In genomic region chr13:40943936-40944335, GRCm38 (mm10) we compare ENCODE assay signal across 23 mouse cellular contexts. TPM values are rescaled to one million over a fixed set of nuclear protein-coding genes. Genes with fewer than 3 reads are reported as not detected.
DNase-seq lines count a peak whose midpoint lies in the region; ATAC-seq and TF ChIP-seq lines count a peak whose summit lies in the region.
"Had no signal": no experiment of that assay in that cellular context is flagged by ENCODE, and none has a peak within 500 bp of the region (broad histone marks: within the 10 kb centered on the region; RNA-seq: fewer than 3 reads in every experiment).

No protein-coding gene starts in this region.

- ATAC-seq in heart, embryonic 11.5 days (replicated peaks; ENCODE audit: insufficient number of reproducible peaks, low FRiP score, low TSS enrichment): no peak
- ATAC-seq in lung, postnatal 0 days: peak; percentile 57
- ATAC-seq in megakaryocyte progenitor cell, adult 5-6 weeks (replicated peaks; ENCODE audit: poor library complexity): peak; percentile 63
- ATAC-seq in liver, postnatal 0 days: no peak
- ATAC-seq: midbrain, embryonic 15.5 days had no signal

- no peak for DNase-seq in heart, postnatal 14 days
- DNase-seq in lung, postnatal 0 days (ENCODE audit: low spot score): no peak
- DNase-seq in lung, postnatal 10 days: no peak
- peak; percentile 35 for DNase-seq in R1 (ENCODE audit: low read depth, low spot score)
- no peak for DNase-seq in B cell, adult 2 months
- no peak for DNase-seq in liver, postnatal 0 days
- DNase-seq: cerebellum, adult 2 months; cerebellum, postnatal 36 days; gastrocnemius, postnatal 10 days; heart, adult 2 months; kidney, postnatal 4 days; thymus, postnatal 36 days had no signal

- 28% methylated on average over 5 of the region's 5 CpGs for WGBS in heart, embryonic 11.5 days (ENCODE audit: insufficient replicate concordance)
- 46% methylated on average over 5 of the region's 5 CpGs for WGBS in lung, postnatal 0 days
- WGBS in liver, postnatal 0 days (ENCODE audit: insufficient replicate concordance): 18% methylated on average over 5 of the region's 5 CpGs

- intact Hi-C loops in heart, postnatal 14 days (cut with DNase I): no loop called here

- no peak overlapping the region for H3K4me3 ChIP-seq in heart, embryonic 11.5 days (ENCODE audit: low read depth, low read length)
- H3K4me3 ChIP-seq in lung, postnatal 0 days (ENCODE audit: low read depth, low read length): no peak overlapping the region
- H3K4me3 ChIP-seq in liver, postnatal 0 days (ENCODE audit: low read depth, low read length): no peak overlapping the region
- H3K4me3 ChIP-seq: embryonic facial prominence, embryonic 10.5 days; forebrain, embryonic 13.5 days; heart, adult 2 months; hindbrain, embryonic 12.5 days; limb, embryonic 15.5 days; liver, embryonic 15.5 days; midbrain, embryonic 15.5 days; myocyte had no signal

- no peak for TF ChIP-seq EP300 in lung, postnatal 0 days (IDR thresholded peaks at IDR 0.05)
- no peak for TF ChIP-seq EP300 in liver, postnatal 0 days (IDR thresholded peaks at IDR 0.05; ENCODE audit: low read depth)

- no peak for TF ChIP-seq CTCF in lung, postnatal 0 days (IDR thresholded peaks at IDR 0.05)
- no peak for TF ChIP-seq CTCF in liver, postnatal 0 days (IDR thresholded peaks at IDR 0.05; ENCODE audit: low read depth)

- 0 out of 2 replicates have a peak overlapping the region, but pooled peaks have one; percentile 10 for H3K27ac ChIP-seq in heart, embryonic 11.5 days (ENCODE audit: low read depth, low read length)
- H3K27ac ChIP-seq in lung, postnatal 0 days (ENCODE audit: low read length): no peak overlapping the region
- H3K27ac ChIP-seq in liver, postnatal 0 days (ENCODE audit: low read depth): no peak overlapping the region
- H3K27ac ChIP-seq: embryonic facial prominence, embryonic 10.5 days; forebrain, embryonic 13.5 days; heart, adult 2 months; hindbrain, embryonic 12.5 days; limb, embryonic 15.5 days; liver, embryonic 15.5 days; macrophage; midbrain, embryonic 15.5 days had no signal

- H3K36me3 ChIP-seq in heart, embryonic 11.5 days (ENCODE audit: control insufficient read depth, insufficient read depth, low read length): no peaks in the 10 kb centered on the region
- no peaks in the 10 kb centered on the region for H3K36me3 ChIP-seq in lung, postnatal 0 days (ENCODE audit: insufficient read depth, low read length)
- H3K36me3 ChIP-seq in liver, postnatal 0 days (replicated peaks; ENCODE audit: insufficient read depth, low read length): no peaks in the 10 kb centered on the region
- H3K36me3 ChIP-seq: embryonic facial prominence, embryonic 10.5 days; G1E; hindbrain, embryonic 12.5 days; limb, embryonic 15.5 days; liver, embryonic 15.5 days; midbrain, embryonic 15.5 days had no signal

- no peak overlapping the region for H3K4me2 ChIP-seq in heart, embryonic 11.5 days
- no peak overlapping the region for H3K4me2 ChIP-seq in lung, postnatal 0 days (replicated peaks; ENCODE audit: low read depth, low read length)
- no peak overlapping the region for H3K4me2 ChIP-seq in liver, postnatal 0 days (ENCODE audit: low read depth, low read length)
- H3K4me2 ChIP-seq: forebrain, embryonic 13.5 days; hindbrain, embryonic 12.5 days; limb, embryonic 15.5 days; liver, embryonic 15.5 days; midbrain, embryonic 15.5 days had no signal

- peaks cover 20% of the 10 kb centered on the region for H3K4me1 ChIP-seq in heart, embryonic 11.5 days (ENCODE audit: control insufficient read depth, insufficient read depth, low read length)
- H3K4me1 ChIP-seq in lung, postnatal 0 days (ENCODE audit: insufficient read depth, low read depth, low read length): peaks cover 8% of the 10 kb centered on the region; the same call in 1 of the 2 replicates
- H3K4me1 ChIP-seq in liver, postnatal 0 days (ENCODE audit: insufficient read depth): peaks cover 25% of the 10 kb centered on the region

- H3K9ac ChIP-seq in heart, embryonic 11.5 days (ENCODE audit: low read depth, low read length): no peak overlapping the region
- H3K9ac ChIP-seq in lung, postnatal 0 days (replicated peaks; ENCODE audit: low read depth): no peak overlapping the region
- no peak overlapping the region for H3K9ac ChIP-seq in liver, postnatal 0 days (replicated peaks)
- H3K9ac ChIP-seq: forebrain, embryonic 13.5 days; hindbrain, embryonic 12.5 days; limb, embryonic 15.5 days; liver, embryonic 15.5 days; midbrain, embryonic 15.5 days had no signal

- no peaks in the 10 kb centered on the region for H3K27me3 ChIP-seq in heart, embryonic 11.5 days (ENCODE audit: control insufficient read depth, insufficient read depth, low read length)
- H3K27me3 ChIP-seq in lung, postnatal 0 days (replicated peaks; ENCODE audit: insufficient read depth, low read length): no peaks in the 10 kb centered on the region
- H3K27me3 ChIP-seq in liver, postnatal 0 days (ENCODE audit: insufficient read depth, low read length): no peaks in the 10 kb centered on the region
- H3K27me3 ChIP-seq: forebrain, embryonic 13.5 days; hindbrain, embryonic 12.5 days; limb, embryonic 15.5 days; liver, embryonic 15.5 days; midbrain, embryonic 15.5 days had no signal

- H3K9me3 ChIP-seq in heart, embryonic 11.5 days (replicated peaks; ENCODE audit: control insufficient read depth, low read length): no peaks in the 10 kb centered on the region
- H3K9me3 ChIP-seq in lung, postnatal 0 days (ENCODE audit: low read length): no peaks in the 10 kb centered on the region
- no peaks in the 10 kb centered on the region for H3K9me3 ChIP-seq in liver, postnatal 0 days (ENCODE audit: low read length)
- H3K9me3 ChIP-seq: embryonic facial prominence, embryonic 10.5 days; forebrain, embryonic 13.5 days; G1E; hindbrain, embryonic 12.5 days; limb, embryonic 15.5 days; liver, embryonic 15.5 days; midbrain, embryonic 15.5 days had no signal

RNA-seq across cellular contexts. Expression of gene Pak1ip1, which starts 56.9 kb away (rescaled TPM):
- polyA plus RNA-seq in heart, embryonic 11.5 days (2014; fragmentation: Nextera tagmentation; extraction: Ambion mirVana): 62.8 and 70.1 TPM in 2 replicates
- total RNA-seq in heart, postnatal 14 days (2021): 10 to 100 TPM; 25.4 to 25.8 TPM
- polyA plus RNA-seq in lung, postnatal 0 days (2015; fragmentation: Nextera tagmentation; extraction: Ambion mirVana): 56.9 and 62.6 TPM in 2 replicates
- total RNA-seq in megakaryocyte progenitor cell, adult 5-6 weeks (2015): 53.8 and 66.7 TPM in 2 replicates
- total RNA-seq in megakaryocyte progenitor cell, adult 5-6 weeks (2017): 108 and 112 TPM in 2 replicates
- polyA plus RNA-seq in liver, postnatal 0 days (2015; fragmentation: Nextera tagmentation; extraction: Ambion mirVana): 43.1 and 45.8 TPM in 2 replicates

Comparison
In these comparisons a context has a peak if more than half of its experiments do, and no peak if none do; other contexts are left out.
1. ATAC-seq: peak in lung, postnatal 0 days (single experiment) and megakaryocyte progenitor cell, adult 5-6 weeks (single experiment); none in heart, embryonic 11.5 days (single experiment) and liver, postnatal 0 days (single experiment).